Mouse (Mus musculus): ENCODE results near the gene Chst15.

Gene Chst15

GRCm38 (mm10) chr7:132226379-132227074 lies 90.5 kb downstream of the Chst15 start:
- DNase-seq (ENCODE audit: low spot score) = peak; percentile 90

GRCm38 (mm10) chr7:132223452-132224141 lies 93.4 kb downstream of the Chst15 start:
- no peak for DNase-seq (ENCODE audit: low spot score)

GRCm38 (mm10) chr7:132214031-132214430 lies 103.0 kb downstream of the Chst15 start:
- no peak for DNase-seq (ENCODE audit: low spot score)

GRCm38 (mm10) chr7:132213460-132213859 lies 103.6 kb downstream of the Chst15 start:
- DNase-seq (ENCODE audit: low spot score) = peak; percentile 47

- no peak for DNase-seq (ENCODE audit: low spot score)
Measured at GRCm38 (mm10) chr7:132211920-132212701, 104.9 kb downstream of the Chst15 start.

GRCm38 (mm10) chr7:132210616-132211015 lies 106.4 kb downstream of the Chst15 start:
- no peak for DNase-seq (ENCODE audit: low spot score)

- DNase-seq (ENCODE audit: low spot score) = no peak
Measured at GRCm38 (mm10) chr7:132208946-132209651, 107.9 kb downstream of the Chst15 start.

- DNase-seq (ENCODE audit: low spot score) = no peak
Measured at GRCm38 (mm10) chr7:132204073-132204612, 112.9 kb downstream of the Chst15 start.

GRCm38 (mm10) chr7:132199686-132200085 lies 117.3 kb downstream of the Chst15 start:
- no peak for DNase-seq (ENCODE audit: low spot score)

- no peak for DNase-seq (ENCODE audit: low spot score)
Measured at GRCm38 (mm10) chr7:132198806-132199205, 118.2 kb downstream of the Chst15 start.

GRCm38 (mm10) chr7:132197817-132198475 lies 119.1 kb downstream of the Chst15 start:
- DNase-seq (ENCODE audit: low spot score) = no peak

GRCm38 (mm10) chr7:132196581-132196980 lies 120.4 kb downstream of the Chst15 start:
- no peak for DNase-seq (ENCODE audit: low spot score)

GRCm38 (mm10) chr7:132193606-132194005 lies 123.4 kb downstream of the Chst15 start:
- no peak for DNase-seq (ENCODE audit: low spot score)

GRCm38 (mm10) chr7:132187456-132187855 lies 129.6 kb downstream of the Chst15 start:
- no peak for DNase-seq (ENCODE audit: low spot score)

Measured in lung, postnatal 25 days (tissue).